In genomic region chr3:105899394-105900147, GRCm38 (mm10) we compare ENCODE assay signal across 8 mouse cellular contexts. TPM values are rescaled to one million over a fixed set of nuclear protein-coding genes. Genes with fewer than 3 reads are reported as not detected.
DNase-seq lines count a peak whose midpoint lies in the region; ATAC-seq and TF ChIP-seq lines count a peak whose summit lies in the region.

No protein-coding gene starts in this region.

- no peak for TF ChIP-seq POLR2A in thymus, adult 2 months (IDR thresholded peaks at IDR 0.05; ENCODE audit: control insufficient read depth, extremely low read depth, insufficient read depth, low read length, poor library complexity)

- no peak overlapping the region for H3K4me3 ChIP-seq in hindbrain, embryonic 11.5 days (ENCODE audit: low read depth, low read length)
- H3K4me3 ChIP-seq in lung, embryonic 16.5 days (ENCODE audit: low read length): no peak overlapping the region
- H3K4me3 ChIP-seq in thymus, adult 2 months (ENCODE audit: control insufficient read depth, insufficient read depth, low read length): no peak overlapping the region

- no peaks in the 10 kb centered on the region for H3K36me3 ChIP-seq in hindbrain, embryonic 11.5 days (ENCODE audit: control insufficient read depth, insufficient read depth, low read length)
- H3K36me3 ChIP-seq in lung, embryonic 16.5 days (ENCODE audit: control insufficient read depth, insufficient read depth, low read length): no peaks in the 10 kb centered on the region
- no peaks in the 10 kb centered on the region for H3K36me3 ChIP-seq in thymus, adult 2 months (ENCODE audit: control insufficient read depth, insufficient read depth, low read length)

- no peaks in the 10 kb centered on the region for H3K4me1 ChIP-seq in hindbrain, embryonic 11.5 days (replicated peaks; ENCODE audit: control insufficient read depth, insufficient read depth, low read length)
- H3K4me1 ChIP-seq in lung, embryonic 16.5 days (replicated peaks; ENCODE audit: control insufficient read depth, insufficient read depth, low read length): peaks cover 10% of the 10 kb centered on the region
- peaks cover 22% of the 10 kb centered on the region for H3K4me1 ChIP-seq in thymus, adult 2 months (replicated peaks; ENCODE audit: control insufficient read depth, insufficient read depth, low read length)

- ATAC-seq in hindbrain, embryonic 11.5 days (ENCODE audit: low FRiP score): peak; percentile 82
- peak; percentile 68 for ATAC-seq in lung, embryonic 16.5 days (ENCODE audit: low read depth)

- no peaks in the 10 kb centered on the region for H3K27me3 ChIP-seq in hindbrain, embryonic 11.5 days (ENCODE audit: control insufficient read depth, insufficient read depth, low read length)
- H3K27me3 ChIP-seq in lung, embryonic 16.5 days (ENCODE audit: control insufficient read depth, insufficient read depth, low read depth, low read length): no peaks in the 10 kb centered on the region
- no peaks in the 10 kb centered on the region for H3K27me3 ChIP-seq in thymus, adult 2 months (ENCODE audit: control insufficient read depth, insufficient read depth, low read length)

- no peak overlapping the region for H3K4me2 ChIP-seq in hindbrain, embryonic 11.5 days (replicated peaks; ENCODE audit: low read depth, low read length)
- no peak overlapping the region for H3K4me2 ChIP-seq in lung, embryonic 16.5 days (ENCODE audit: low read depth, low read length)

- TF ChIP-seq CTCF in thymus, adult 2 months (IDR thresholded peaks at IDR 0.05; ENCODE audit: borderline replicate concordance, control insufficient read depth, extremely low read depth, insufficient read depth, low read length, poor library complexity): peak; percentile 73; the same call in 1 of the 2 replicates

- no peak overlapping the region for H3K27ac ChIP-seq in hindbrain, embryonic 11.5 days (ENCODE audit: low read depth, low read length)
- H3K27ac ChIP-seq in lung, embryonic 16.5 days (ENCODE audit: low read length): no peak overlapping the region
- no peak overlapping the region for H3K27ac ChIP-seq in thymus, adult 2 months (ENCODE audit: control insufficient read depth, insufficient read depth, low read length)

- DNase-seq in MN1 (ENCODE audit: low spot score): peak; percentile 76
- DNase-seq in cerebellum, adult 8-10 months: peak; percentile 79
- DNase-seq in frontal cortex, adult 2 months (ENCODE audit: extremely low spot score in 1 of 2, low spot score in 1 of 2): peak; percentile 62 to 92
- DNase-seq in hindbrain, embryonic 11.5 days (ENCODE audit: low spot score): peak; percentile 91
- DNase-seq in layer of hippocampus, adult 9-10 months (ENCODE audit: low spot score): peak; percentile 72
- DNase-seq in ovary, postnatal 10 days (ENCODE audit: low spot score): peak; percentile 66
- peak; percentile 83 for DNase-seq in thymus, adult 2 months

- no peak overlapping the region for H3K9ac ChIP-seq in hindbrain, embryonic 11.5 days (ENCODE audit: low read depth, low read length)
- no peak overlapping the region for H3K9ac ChIP-seq in lung, embryonic 16.5 days (ENCODE audit: low read length)

- H3K9me3 ChIP-seq in hindbrain, embryonic 11.5 days (ENCODE audit: control insufficient read depth, low read length): no peaks in the 10 kb centered on the region
- H3K9me3 ChIP-seq in lung, embryonic 16.5 days (ENCODE audit: control insufficient read depth, low read length): no peaks in the 10 kb centered on the region

- WGBS in hindbrain, embryonic 11.5 days: 43% methylated on average over 8 of the region's 8 CpGs
- 32% methylated on average over 8 of the region's 8 CpGs for WGBS in lung, embryonic 16.5 days
- WGBS in thymus, adult 2 months: 46% methylated on average over 8 of the region's 8 CpGs

RNA-seq across cellular contexts. Expression of gene Tmigd3, which starts 28.9 kb away (rescaled TPM):
- polyA plus RNA-seq in frontal cortex, adult 2 months (2012; rRNA removed): 0.20 TPM in 1 of 2 replicates, not detected in the other
- polyA plus RNA-seq in hindbrain, embryonic 11.5 days (2014; fragmentation: Nextera tagmentation; extraction: Ambion mirVana): not detected in 2 replicates
- polyA plus RNA-seq in lung, embryonic 16.5 days (2015; fragmentation: Nextera tagmentation; extraction: Ambion mirVana): not detected in 2 replicates
- 0.82 and 1.1 TPM in 2 replicates for polyA plus RNA-seq in thymus, adult 2 months (2012; rRNA removed)

RNA-seq across cellular contexts. Expression of gene Adora3, which starts 28.9 kb away (rescaled TPM):
- 1.2 and 1.5 TPM in 2 replicates for polyA plus RNA-seq in frontal cortex, adult 2 months (2012; rRNA removed)
- 0.10 and 0.23 TPM in 2 replicates for polyA plus RNA-seq in hindbrain, embryonic 11.5 days (2014; fragmentation: Nextera tagmentation; extraction: Ambion mirVana)
- polyA plus RNA-seq in lung, embryonic 16.5 days (2015; fragmentation: Nextera tagmentation; extraction: Ambion mirVana): 0.45 TPM in 2 replicates
- 0.68 and 0.90 TPM in 2 replicates for polyA plus RNA-seq in thymus, adult 2 months (2012; rRNA removed)

RNA-seq across cellular contexts. Expression of gene I830077J02Rik, which starts 32.9 kb away (rescaled TPM):
- polyA plus RNA-seq in frontal cortex, adult 2 months (2012; rRNA removed): 1.4 and 1.8 TPM in 2 replicates
- polyA plus RNA-seq in hindbrain, embryonic 11.5 days (2014; fragmentation: Nextera tagmentation; extraction: Ambion mirVana): 0.42 and 0.97 TPM in 2 replicates
- polyA plus RNA-seq in lung, embryonic 16.5 days (2015; fragmentation: Nextera tagmentation; extraction: Ambion mirVana): 0.93 TPM in 2 replicates
- 2.6 and 3.7 TPM in 2 replicates for polyA plus RNA-seq in thymus, adult 2 months (2012; rRNA removed)

RNA-seq across cellular contexts. Expression of gene Wdr77, which starts 59.6 kb away (rescaled TPM):
- 48.1 and 52.1 TPM in 2 replicates for polyA plus RNA-seq in frontal cortex, adult 2 months (2012; rRNA removed)
- polyA plus RNA-seq in hindbrain, embryonic 11.5 days (2014; fragmentation: Nextera tagmentation; extraction: Ambion mirVana): 108 and 125 TPM in 2 replicates
- 102 and 117 TPM in 2 replicates for polyA plus RNA-seq in lung, embryonic 16.5 days (2015; fragmentation: Nextera tagmentation; extraction: Ambion mirVana)
- 46.1 and 56.1 TPM in 2 replicates for polyA plus RNA-seq in thymus, adult 2 months (2012; rRNA removed)
